Comparison of ENCODE assay signal across 24 mouse cellular contexts in the genomic region with DNA sequence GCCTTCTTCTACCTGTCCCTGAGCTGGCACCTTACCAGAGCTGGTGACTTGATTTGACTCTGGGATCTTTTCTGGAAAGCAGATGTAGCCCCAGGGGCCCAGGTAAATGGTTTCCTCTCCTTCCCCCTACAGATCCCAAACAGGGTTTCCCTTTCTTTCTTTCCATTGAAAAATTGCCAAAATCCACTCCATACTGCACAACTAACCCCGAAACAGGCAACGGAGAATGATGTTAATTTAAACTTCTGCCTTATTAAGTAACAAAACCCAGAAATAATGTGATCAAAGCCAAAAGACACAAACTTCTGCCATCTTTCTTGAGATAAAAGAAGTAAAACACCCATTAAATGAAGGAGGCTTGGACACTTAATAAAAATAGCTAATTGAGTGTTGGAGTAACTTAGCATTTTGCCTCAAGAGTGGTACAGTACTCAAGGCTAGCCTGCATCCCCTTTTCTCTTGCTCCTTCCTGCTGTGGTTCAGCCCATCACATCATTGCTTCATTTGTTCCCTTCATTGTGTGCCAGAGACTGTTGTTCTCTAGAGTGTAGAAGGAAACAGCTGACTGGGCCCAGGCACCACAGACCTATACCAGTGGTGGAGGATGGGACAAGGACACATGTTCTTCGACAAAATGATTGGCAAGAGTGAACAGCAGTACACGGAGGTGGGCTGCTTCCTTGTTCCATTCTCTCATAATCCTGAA.
DNase-seq lines count a peak whose midpoint lies in the region; ATAC-seq and TF ChIP-seq lines count a peak whose summit lies in the region.
"Had no signal": no experiment of that assay in that cellular context is flagged by ENCODE, and none has a peak within 500 bp of the region (broad histone marks: within the 10 kb centered on the region; RNA-seq: fewer than 3 reads in every experiment).

No protein-coding gene starts in this region.

- WGBS in heart, embryonic 13.5 days = 73% methylated on average over 4 of the region's 4 CpGs
- 45% methylated on average over 4 of the region's 4 CpGs for WGBS in lung, embryonic 15.5 days
- WGBS in embryonic facial prominence, embryonic 13.5 days = 74% methylated on average over 4 of the region's 4 CpGs
- WGBS in limb, embryonic 14.5 days = 62% methylated on average over 4 of the region's 4 CpGs

- H3K4me1 ChIP-seq in heart, embryonic 13.5 days = peaks cover 35% of the 10 kb centered on the region
- peaks cover 27% of the 10 kb centered on the region for H3K4me1 ChIP-seq in lung, embryonic 15.5 days
- peaks cover 49% of the 10 kb centered on the region for H3K4me1 ChIP-seq in embryonic facial prominence, embryonic 13.5 days
- peaks cover 36% of the 10 kb centered on the region for H3K4me1 ChIP-seq in limb, embryonic 14.5 days (ENCODE audit: control insufficient read depth, insufficient read depth, low read length)

- TF ChIP-seq POLR2A in limb, embryonic 14.5 days (IDR thresholded peaks at IDR 0.05; ENCODE audit: borderline replicate concordance, extremely low read depth, insufficient read depth, insufficient read length) = no peak

- no peaks in the 10 kb centered on the region for H3K27me3 ChIP-seq in heart, embryonic 13.5 days (replicated peaks)
- H3K27me3 ChIP-seq in lung, embryonic 15.5 days = no peaks in the 10 kb centered on the region
- H3K27me3 ChIP-seq in embryonic facial prominence, embryonic 13.5 days = no peaks in the 10 kb centered on the region
- H3K27me3 ChIP-seq in limb, embryonic 14.5 days (ENCODE audit: control insufficient read depth, insufficient read depth, low read length) = no peaks in the 10 kb centered on the region
- H3K27me3 ChIP-seq: forebrain, embryonic 13.5 days; hindbrain, embryonic 12.5 days; neural tube, embryonic 15.5 days had no signal

- no peak overlapping the region for H3K4me2 ChIP-seq in heart, embryonic 13.5 days
- H3K4me2 ChIP-seq in lung, embryonic 15.5 days = no peak overlapping the region
- no peak overlapping the region for H3K4me2 ChIP-seq in embryonic facial prominence, embryonic 13.5 days
- H3K4me2 ChIP-seq in limb, embryonic 14.5 days (replicated peaks; ENCODE audit: low read depth, low read length, severe bottlenecking) = no peak overlapping the region
- H3K4me2 ChIP-seq: forebrain, embryonic 13.5 days; hindbrain, embryonic 12.5 days; neural tube, embryonic 15.5 days had no signal

- peak overlapping the region; percentile 76 for H3K27ac ChIP-seq in heart, embryonic 13.5 days (replicated peaks)
- H3K27ac ChIP-seq in lung, embryonic 15.5 days = peak overlapping the region; percentile 92
- peak overlapping the region; percentile 85 for H3K27ac ChIP-seq in embryonic facial prominence, embryonic 13.5 days
- peak overlapping the region; percentile 21 for H3K27ac ChIP-seq in limb, embryonic 14.5 days (replicated peaks; ENCODE audit: low read depth, low read length)
- H3K27ac ChIP-seq: forebrain, embryonic 13.5 days; hindbrain, embryonic 12.5 days; left cerebral cortex, adult 2 months; liver, embryonic 14.5 days; neural tube, embryonic 15.5 days had no signal

- no peak for ATAC-seq in heart, embryonic 13.5 days (ENCODE audit: extremely low read depth, insufficient number of reproducible peaks, low FRiP score, low TSS enrichment)
- ATAC-seq in lung, embryonic 15.5 days (ENCODE audit: borderline replicate concordance, extremely low read depth, low FRiP score, low TSS enrichment) = peak; percentile 89
- ATAC-seq in embryonic facial prominence, embryonic 13.5 days (ENCODE audit: insufficient number of reproducible peaks, insufficient read depth, low FRiP score, low TSS enrichment, low read depth) = no peak
- no peak for ATAC-seq in limb, embryonic 14.5 days (ENCODE audit: low FRiP score, low read depth)
- ATAC-seq: forebrain, embryonic 13.5 days had no signal

- no peaks in the 10 kb centered on the region for H3K36me3 ChIP-seq in heart, embryonic 13.5 days
- H3K36me3 ChIP-seq in lung, embryonic 15.5 days = no peaks in the 10 kb centered on the region
- H3K36me3 ChIP-seq in embryonic facial prominence, embryonic 13.5 days = no peaks in the 10 kb centered on the region
- H3K36me3 ChIP-seq in limb, embryonic 14.5 days (ENCODE audit: control insufficient read depth, insufficient read depth, low read length) = no peaks in the 10 kb centered on the region
- H3K36me3 ChIP-seq: hindbrain, embryonic 12.5 days; neural tube, embryonic 15.5 days had no signal

- no peaks in the 10 kb centered on the region for H3K9me3 ChIP-seq in heart, embryonic 13.5 days
- H3K9me3 ChIP-seq in lung, embryonic 15.5 days = no peaks in the 10 kb centered on the region
- no peaks in the 10 kb centered on the region for H3K9me3 ChIP-seq in embryonic facial prominence, embryonic 13.5 days
- H3K9me3 ChIP-seq in limb, embryonic 14.5 days (ENCODE audit: control insufficient read depth, low read length) = no peaks in the 10 kb centered on the region
- H3K9me3 ChIP-seq: forebrain, embryonic 13.5 days; hindbrain, embryonic 12.5 days; neural tube, embryonic 15.5 days had no signal

- H3K4me3 ChIP-seq in heart, embryonic 13.5 days = no peak overlapping the region
- H3K4me3 ChIP-seq in lung, embryonic 15.5 days = no peak overlapping the region
- no peak overlapping the region for H3K4me3 ChIP-seq in embryonic facial prominence, embryonic 13.5 days
- no peak overlapping the region for H3K4me3 ChIP-seq in limb, embryonic 14.5 days (replicated peaks; ENCODE audit: low read length)
- H3K4me3 ChIP-seq: forebrain, embryonic 13.5 days; hindbrain, embryonic 12.5 days; left cerebral cortex, adult 2 months; neural tube, embryonic 15.5 days had no signal

- H3K9ac ChIP-seq in heart, embryonic 13.5 days = no peak overlapping the region
- H3K9ac ChIP-seq in lung, embryonic 15.5 days = no peak overlapping the region
- peak overlapping the region; percentile 36; the same call in 1 of the 2 replicates for H3K9ac ChIP-seq in embryonic facial prominence, embryonic 13.5 days
- no peak overlapping the region for H3K9ac ChIP-seq in limb, embryonic 14.5 days (ENCODE audit: low read depth, low read length, severe bottlenecking)
- H3K9ac ChIP-seq: forebrain, embryonic 13.5 days; hindbrain, embryonic 12.5 days; liver, embryonic 14.5 days; neural tube, embryonic 15.5 days had no signal

- DNase-seq in heart, postnatal 4 days = no peak
- DNase-seq in lung, postnatal 36 days = no peak
- DNase-seq in limb, embryonic 14.5 days (ENCODE audit: low spot score) = no peak
- no peak for DNase-seq in right cerebral cortex, postnatal 36 days (ENCODE audit: low spot score in 2 of 2)
- DNase-seq: adrenal gland, postnatal 25 days; B cell, adult 2 months; cerebellum, adult 11 months; cerebellum, postnatal 14 days; gastrocnemius, postnatal 10 days; heart, adult 18-20 months; kidney, adult 8-10 months; kidney, postnatal 36 days; left cerebral cortex, postnatal 4 days; midbrain, embryonic 14.5 days; right cerebral cortex, postnatal 25 days; thymus, adult 2 months had no signal

Comparison
In these comparisons a context has a peak if more than half of its experiments do, and no peak if none do; other contexts are left out.
1. H3K27ac ChIP-seq: peak in every context shown above with its lines; median percentile 92 in lung, embryonic 15.5 days; 85 in embryonic facial prominence, embryonic 13.5 days; 76 in heart, embryonic 13.5 days; 21 in limb, embryonic 14.5 days.